Mouse (Mus musculus) right cerebral cortex, adult 2 months (tissue): ENCODE data around the gene Rftn1.

Experiments
- DNase-seq, 2 experiments: peaks; one replicate each; pipeline ENCODE4 v3.0.0; 2021 to 2022; ENCODE audit warnings: low spot score in 2 of 2

The Rftn1 gene

GRCm38 (mm10) chr17:50172795-50173194, 17.7 kb downstream of the Rftn1 start:
- no peak for DNase-seq

- DNase-seq = no peak
Measured at GRCm38 (mm10) chr17:50170935-50171545, 19.4 kb downstream of the Rftn1 start.

DNA sequence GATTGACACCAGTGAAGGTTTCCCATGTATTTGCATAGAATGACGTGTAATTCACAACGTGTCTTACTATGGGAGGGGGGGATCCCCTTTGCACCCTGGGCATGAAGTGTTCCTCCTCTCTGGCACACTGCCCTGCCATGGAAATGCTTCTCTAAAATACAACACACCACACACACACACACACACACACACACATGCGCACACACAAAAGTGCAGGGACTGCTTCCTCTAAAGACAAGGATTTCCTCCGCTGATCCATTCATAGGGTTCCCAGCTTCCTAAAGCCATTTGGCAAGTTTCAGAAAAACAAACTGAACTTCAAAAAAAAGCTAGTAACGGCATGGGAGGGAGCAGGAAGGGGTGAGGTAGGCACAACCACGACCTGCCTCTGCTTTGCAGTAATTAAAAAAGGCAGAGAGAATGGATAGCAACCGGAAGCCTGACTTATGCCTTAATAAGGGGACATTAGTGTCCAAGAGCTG, 20.5 kb downstream of the Rftn1 start:
- DNase-seq = no peak

- DNase-seq = no peak
Measured at GRCm38 (mm10) chr17:50160904-50161805, 29.3 kb downstream of the Rftn1 start.

DNA sequence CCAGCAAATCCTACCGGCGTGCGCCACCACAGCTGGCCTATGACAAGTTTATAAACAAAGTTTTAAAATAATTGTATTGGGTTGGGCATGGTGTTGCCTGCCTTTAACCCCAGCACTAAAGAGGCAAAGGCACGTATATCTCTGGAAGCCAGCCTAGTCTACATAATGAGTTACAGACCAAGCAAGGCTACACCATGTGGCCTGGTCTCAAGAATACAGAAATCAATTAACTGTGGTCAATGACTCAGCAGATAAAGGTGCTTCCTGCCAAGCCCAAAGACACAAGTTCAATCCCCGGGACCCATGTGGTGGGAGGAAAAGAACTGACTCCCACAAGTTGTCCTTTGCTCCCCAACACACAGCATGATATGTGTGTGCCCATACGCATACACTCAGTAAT, 30.1 kb downstream of the Rftn1 start:
- DNase-seq = no peak

- no peak for DNase-seq
Measured at GRCm38 (mm10) chr17:50159816-50160215, 30.7 kb downstream of the Rftn1 start.

DNA sequence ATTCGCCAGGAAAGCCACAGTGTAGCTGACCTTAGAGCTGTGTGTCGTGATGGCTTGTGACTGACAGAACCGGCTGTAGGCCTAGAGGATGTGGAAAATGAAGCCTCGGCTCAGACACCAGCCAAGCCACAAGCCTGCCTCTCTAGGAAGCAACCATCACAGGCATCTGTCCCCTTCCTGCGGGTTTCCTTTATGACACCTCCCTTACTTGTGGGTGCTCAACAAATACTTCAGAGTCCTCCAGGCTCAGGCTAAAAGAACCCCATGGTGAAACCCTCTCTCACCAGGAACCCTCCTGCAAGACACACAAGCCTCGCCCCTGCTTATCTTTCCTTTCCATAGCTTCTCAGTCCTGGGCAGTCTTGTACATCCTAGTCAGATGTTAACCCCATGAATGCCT, 31.9 kb downstream of the Rftn1 start:
- no peak for DNase-seq

- no peak for DNase-seq
Measured at GRCm38 (mm10) chr17:50157190-50158150, 33.0 kb downstream of the Rftn1 start.

DNA sequence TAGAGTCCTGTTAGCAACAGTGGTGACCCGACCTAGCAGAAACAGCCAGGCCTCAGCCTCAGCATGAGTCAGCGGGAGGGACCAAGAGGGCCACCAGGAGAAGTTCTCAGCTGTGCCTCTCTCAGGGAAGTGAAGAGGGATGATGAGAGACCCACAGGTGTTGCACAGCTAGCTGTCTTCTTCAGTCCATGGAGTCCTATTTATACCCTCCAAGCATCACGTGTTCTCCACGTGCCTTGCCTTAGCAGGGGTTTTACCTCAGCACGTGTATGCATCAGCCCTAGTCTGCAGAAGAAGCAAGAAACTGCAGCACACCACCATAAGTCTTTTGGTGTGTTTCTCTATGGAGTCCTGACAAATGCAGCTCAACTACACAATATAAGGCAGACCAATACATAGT, 38.4 kb downstream of the Rftn1 start:
- DNase-seq = no peak

GRCm38 (mm10) chr17:50151208-50151723, 39.2 kb downstream of the Rftn1 start:
- no peak for DNase-seq

DNA sequence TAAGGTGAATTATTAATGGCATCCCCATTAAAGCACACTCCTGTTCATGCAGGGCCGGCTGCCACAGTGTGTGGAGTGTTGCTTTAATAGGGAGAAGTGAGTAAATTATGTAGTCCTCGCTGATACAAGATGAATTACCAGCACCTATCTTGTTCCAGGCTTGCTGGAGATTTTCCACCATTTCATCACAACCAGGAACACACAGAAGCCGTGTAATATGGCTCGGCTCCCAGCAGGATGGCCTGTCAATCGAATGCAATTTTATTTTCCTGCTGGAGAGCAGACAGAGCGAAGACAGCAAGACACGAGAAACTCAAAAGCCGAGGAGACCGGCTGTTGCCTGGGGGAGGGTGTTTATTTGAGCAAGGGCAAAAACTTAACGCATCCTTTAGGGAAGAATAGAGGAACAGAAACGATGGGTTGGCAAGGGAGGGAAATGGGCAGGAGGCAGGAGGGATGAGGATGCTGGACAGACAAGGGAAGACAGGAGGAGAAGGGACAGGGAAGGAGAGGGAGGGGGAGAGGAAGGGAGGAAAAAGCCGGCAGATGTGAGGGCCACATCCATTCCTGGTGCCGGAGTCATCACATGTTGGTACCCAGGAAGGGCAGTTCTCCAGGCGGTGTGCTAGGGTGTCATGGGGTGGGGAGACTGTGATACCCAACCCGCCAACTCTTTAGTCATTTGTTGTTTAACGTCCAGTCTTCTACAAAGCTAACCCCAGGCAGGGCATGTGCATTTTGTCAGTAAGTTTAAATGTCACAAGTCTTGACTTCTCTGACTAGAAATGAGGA, 39.9 kb downstream of the Rftn1 start:
- peak; percentile 21 to 43 for DNase-seq

GRCm38 (mm10) chr17:50149690-50150210, 40.7 kb downstream of the Rftn1 start:
- peak in 1 of 2 experiments; percentile 20 for DNase-seq

DNA sequence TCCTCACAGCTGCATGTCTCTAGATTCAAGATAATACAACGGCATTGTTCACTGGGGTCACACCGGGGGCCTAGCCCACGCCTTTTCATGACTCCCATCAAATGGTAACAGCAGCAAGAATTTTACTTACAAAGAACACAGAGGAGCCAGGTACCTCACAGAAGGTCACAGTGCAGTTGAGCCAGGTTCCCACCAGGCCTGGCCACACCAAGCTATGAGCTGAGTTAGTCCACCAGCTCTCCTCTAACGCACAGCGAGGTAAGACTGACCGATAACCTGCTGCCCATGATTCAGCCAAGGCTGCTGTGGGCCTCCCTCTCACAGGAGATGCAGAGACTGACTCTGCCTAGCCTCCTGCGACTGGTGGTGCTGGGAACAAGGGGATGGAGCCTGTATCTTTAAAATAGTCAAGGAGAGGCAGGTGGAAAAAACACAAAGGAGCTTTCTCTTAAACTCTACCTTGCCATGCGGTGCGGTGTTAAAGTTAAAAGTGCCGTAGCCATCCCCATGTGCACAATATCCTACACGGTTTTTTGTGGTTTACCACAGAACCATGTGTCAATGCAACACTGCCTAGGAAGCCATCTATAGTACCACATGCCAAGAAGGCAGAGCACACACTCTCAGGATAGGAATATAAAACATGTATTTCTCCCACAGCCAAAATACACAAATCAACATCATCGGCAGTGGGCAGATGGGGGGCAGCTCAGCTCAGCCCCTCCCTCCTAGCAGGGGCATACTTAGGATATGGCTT, 42.5 kb downstream of the Rftn1 start:
- no peak for DNase-seq

DNA sequence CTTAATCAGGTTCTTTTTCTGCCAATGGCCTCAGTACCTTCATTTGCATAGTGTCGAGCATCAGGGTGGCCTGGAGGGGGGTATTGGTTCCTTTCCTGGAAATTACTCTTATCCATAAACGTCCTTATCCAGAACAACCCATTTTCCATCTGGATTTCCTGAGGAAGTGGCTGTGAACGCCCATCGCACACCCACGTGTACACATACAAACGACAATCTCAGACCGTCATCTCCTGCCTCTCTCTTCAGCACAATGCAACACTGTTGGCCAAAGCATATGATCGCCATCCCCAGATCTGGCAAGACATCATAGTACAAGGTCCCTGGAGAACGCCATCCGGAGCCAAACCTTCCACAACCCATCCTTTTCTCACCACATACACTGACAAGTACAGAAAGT, 47.1 kb downstream of the Rftn1 start:
- no peak for DNase-seq

GRCm38 (mm10) chr17:50142553-50142952, 47.9 kb downstream of the Rftn1 start:
- DNase-seq = no peak

- no peak for DNase-seq
Measured at GRCm38 (mm10) chr17:50142151-50142550, 48.3 kb downstream of the Rftn1 start.

DNA sequence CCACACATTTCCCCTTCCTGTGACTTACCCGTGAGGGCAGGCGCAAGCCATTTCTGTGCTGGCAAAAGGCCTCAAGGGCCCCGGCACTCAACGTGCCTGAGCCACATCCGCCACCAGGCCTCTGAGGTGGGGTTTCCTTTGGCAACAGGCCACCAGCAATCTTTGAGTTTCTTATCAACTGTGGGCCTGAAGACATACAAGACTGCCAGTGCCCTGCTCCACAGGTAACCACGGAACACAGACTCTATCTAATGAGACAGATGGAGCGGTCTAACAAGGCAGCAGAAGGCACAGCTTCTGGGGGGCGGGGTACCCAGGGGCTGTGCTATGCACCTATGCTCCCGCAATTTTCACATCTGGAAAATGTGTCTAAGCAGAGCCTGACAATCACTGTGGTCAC, 54.4 kb downstream of the Rftn1 start:
- DNase-seq = no peak

DNA sequence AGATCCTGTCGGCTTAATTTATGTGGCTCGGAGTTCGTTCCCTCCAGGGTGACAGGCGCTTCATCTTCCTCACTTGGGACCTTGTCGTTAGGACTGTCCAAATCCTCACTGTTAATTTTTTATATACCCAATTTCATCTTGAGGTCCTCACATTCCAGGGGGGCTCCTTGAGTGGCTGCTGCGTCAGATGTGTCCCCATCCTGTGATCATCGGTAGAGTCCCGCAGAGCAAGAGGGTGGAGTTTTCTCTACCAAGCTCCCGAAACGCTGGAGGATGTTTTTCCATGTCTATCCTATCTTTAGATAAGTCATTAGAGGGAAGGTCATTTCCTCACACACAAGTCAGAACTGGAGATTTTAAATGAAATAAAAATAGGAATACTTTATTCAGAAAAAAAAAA, 55.0 kb downstream of the Rftn1 start:
- DNase-seq = no peak

DNA sequence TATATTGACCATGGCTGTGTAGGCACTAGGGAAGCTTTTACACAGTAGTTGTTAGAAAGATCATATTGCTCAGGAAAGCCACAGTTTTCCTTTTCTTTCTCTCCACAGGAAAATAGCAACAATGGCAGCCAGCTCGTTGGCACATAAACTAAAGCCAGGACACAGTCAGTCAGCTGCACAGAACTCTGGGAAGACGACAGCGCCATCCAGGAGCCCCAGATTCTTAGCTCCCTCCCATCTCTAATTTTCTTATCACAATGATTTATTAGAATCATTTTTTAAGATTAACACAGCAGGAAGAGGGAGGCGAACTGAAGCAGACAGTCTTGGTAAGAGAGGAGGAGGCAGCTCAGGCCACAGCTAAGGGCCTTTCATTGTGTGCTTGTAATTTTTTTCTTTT, 58.8 kb downstream of the Rftn1 start:
- no peak for DNase-seq

- DNase-seq = no peak
Measured at GRCm38 (mm10) chr17:50130421-50130820, 60.1 kb downstream of the Rftn1 start.
